Mouse (Mus musculus) embryo, embryonic 11.5 days (tissue): ENCODE results near the gene Mosmo.
"Not testable (repeated sequence)": the region's sequence is repeated elsewhere in the genome, so short reads cannot be mapped to it uniquely, and the experiment has no call there.

Experiments used
- DNase-seq: peaks from one replicate; pipeline ENCODE4 v3.0.0-alpha.2; 2012; ENCODE audit warnings: low read depth, low spot score

The Mosmo gene

DNA sequence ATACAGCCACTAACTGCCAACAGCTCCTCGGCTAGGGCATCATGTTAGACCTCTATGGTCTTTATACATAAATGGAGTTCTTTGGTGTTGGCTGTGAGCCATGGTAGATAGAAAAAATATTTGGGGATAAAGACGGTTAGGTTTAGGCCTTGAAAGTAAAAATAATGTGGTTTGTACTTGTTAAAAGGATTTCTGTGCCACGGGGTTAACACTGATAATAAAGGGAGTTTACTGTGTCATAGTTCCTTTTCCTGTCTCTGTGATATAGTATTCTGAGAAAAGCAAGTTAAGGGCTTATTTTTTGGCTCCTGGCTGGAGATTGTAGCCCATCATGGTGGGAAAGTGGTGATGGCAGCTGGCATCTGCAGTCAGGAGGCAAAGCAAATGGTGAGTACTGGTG is 26.5 kb downstream of the Mosmo start:
- DNase-seq = no peak

DNA sequence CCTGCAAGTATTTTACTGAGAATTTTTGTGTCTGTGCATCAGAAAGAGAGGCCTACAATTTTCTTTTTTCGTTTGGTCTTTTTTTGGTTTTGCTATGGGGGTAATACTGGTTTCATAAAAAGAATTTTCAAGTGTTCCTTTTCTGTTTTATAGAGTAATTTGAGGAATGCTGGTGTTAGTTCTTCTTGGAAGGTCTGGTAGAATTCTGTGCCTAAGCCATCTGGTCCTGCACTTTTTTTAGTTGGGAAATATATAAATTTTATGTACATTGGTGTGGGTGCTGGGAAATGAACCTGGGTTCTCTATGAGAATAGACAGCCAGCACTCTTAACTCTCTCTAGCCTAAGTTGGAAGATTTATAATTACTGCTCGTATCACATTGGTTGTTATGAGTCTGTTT is 34.7 kb downstream of the Mosmo start:
- no peak for DNase-seq

DNA sequence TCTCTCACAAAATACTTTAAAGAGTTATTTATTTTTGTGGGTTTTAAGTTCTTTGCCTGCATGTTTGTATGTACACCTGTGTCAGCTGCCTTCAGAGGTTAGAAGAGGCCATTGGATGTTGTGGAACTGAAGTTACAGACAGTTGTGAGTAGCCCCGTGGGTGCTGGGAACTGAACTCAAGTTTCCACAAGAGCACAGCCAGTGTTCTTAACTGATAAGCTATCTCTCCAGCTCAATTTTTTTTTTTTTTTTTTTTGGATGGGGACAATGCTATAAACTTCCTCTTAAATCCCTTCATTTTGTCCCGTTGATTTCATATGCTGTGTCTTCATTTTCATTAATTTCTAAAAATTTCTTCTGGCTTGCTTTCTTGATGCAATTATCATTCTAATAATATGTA is 35.8 kb downstream of the Mosmo start:
- DNase-seq = no peak

DNA sequence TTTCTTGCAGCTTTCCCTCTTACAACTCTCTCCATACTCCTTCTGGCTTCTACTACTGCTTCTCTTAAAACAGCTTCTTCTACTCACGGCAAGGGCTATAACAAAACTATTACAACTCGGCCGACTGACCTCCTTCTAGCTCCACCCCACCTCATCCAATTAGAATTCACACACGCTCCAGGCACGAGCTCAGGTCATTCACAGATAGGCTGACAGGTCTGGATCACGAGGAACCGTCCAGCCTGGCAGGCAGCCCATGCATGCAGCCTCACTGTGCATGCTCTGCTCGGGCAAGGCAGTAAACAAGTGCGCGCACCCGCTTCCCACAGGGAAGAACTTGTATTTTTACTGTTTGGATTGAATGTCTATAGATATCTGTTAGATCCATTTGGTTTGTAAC is 36.5 kb downstream of the Mosmo start:
- not testable (repeated sequence) for DNase-seq

DNA sequence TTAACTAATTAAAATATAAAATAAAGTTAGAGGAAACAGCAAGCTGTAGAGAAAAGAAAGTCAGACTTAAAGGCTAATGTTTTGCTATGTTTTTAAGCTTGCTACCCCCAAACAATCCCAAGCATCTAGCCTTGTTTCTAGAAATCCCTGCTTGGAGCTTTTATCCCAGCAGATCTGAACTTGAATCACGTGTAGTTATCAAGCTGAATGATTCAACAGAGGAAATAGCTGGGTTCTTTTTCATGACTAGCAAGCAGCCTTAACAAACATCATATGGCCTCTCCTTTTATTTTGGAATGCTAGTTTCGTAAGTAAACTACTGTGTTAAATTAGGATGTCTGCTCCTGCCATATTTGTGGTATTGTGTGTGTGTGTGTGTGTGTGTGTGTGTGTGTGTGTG is 39.8 kb downstream of the Mosmo start:
- no peak for DNase-seq

DNA sequence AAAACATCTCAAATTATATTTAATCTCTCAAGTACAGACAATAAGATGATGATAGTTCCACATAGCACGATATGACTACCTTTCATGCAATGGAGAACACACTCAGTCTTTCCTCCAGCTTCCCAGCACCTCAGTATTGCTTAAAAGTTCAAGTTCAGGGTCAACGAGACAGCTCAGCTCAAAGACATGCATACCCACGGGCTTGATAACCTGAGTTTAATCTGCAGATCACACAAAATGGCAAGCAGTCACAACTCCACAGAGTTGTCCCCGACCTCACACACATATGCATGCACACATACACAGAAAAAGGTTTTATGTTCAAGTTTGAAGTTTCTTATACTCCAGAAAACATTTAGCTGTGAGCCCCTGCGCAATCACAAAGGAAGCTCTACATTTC is 43.6 kb downstream of the Mosmo start:
- no peak for DNase-seq

DNA sequence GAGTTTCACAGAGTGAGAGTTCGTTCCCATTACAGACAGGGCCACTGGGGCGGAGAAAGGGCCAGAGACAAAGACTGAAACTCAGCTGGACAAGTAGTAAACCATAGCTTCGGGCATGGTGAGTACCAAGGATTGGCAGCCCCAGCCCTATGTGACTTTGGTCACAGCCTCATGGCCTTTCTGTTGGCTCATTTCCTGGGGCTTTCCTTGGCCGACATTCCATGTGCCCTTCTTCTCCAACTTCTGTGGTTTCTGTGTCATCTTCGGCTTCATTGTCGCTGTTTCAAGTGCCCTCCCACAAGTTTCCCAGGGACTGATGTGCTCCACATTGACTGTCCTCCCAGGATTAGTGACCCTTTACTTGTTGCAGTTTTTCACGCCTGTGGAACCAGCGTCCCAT is 44.0 kb downstream of the Mosmo start:
- no peak for DNase-seq

DNA sequence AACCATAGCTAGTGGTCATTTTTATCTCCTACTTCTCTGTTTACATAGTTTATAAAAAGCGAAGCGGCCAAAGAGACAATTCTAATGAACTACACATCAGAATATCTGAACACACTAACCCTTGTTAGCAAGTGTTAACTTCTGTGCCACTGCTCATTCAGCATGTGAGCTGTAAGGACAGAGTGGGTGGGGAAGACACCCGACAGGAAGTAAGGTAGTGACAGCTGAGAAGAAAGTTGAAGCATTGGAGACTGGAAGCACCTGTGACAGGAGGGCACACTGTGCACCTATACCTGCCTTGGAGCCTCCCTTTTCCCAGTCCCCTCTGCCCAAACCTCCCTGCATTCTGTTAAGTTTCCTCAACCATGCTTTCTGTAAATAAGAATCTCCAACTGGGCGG is 44.6 kb downstream of the Mosmo start:
- no peak for DNase-seq

DNA sequence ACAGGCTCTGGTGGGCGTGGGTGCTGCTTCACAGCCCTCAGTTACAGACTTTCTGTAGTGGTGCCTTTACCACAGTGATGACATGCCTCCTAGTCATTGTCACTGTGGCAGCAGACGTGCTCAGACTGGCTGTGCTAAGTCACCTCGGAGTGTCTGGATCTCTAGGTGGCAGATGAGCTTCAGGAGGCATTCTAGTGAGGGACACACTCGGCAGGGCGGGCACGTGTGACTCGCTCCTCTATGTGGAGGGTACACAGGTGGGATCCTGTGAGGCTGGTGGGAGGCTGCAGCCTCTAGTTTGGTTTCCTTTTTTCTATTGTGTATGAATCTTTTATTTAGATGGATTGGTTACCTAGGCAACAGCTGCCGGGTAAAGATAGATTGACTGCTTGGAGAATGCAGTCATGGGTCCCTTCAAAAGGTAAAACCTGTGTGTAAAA is 45.4 kb downstream of the Mosmo start:
- no peak for DNase-seq

DNA sequence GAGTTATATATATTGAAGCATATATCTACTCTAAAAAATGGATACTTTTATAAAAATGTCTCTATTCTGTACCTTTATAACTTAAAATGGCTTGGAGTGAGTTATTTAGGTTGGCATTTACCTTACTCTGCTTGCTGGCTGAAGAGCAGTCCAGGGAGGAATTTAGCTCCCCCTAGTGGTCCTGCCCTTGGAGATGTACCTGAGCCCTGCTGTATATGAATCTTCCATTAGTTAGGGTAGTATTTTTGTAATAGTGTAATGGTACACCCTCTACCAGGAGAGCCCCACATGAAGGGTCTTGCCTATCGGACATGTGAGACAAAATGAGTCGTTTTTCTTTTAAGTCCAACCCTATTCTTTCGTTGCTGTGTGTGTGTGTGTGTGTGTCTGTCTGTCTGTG is 50.2 kb downstream of the Mosmo start:
- peak; percentile 22 for DNase-seq

DNA sequence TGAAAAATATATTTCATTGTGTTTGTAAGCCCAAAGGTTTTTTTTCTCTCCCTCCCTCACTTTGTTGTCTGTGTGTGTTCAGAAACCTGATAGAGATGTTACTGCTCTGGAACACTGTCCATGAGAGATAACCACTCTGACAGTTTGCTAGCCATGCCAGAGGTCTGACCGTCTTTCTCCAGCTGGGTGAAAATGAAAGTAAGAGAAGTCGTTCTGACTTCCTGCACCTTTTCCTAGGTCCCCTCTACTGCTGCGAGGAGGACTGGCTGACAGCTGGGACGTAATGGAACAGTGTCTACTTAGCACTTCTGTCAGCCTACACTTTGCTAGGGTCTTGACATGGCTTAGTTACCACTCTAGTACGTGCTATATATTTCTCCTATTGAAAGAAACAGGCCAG is 52.2 kb downstream of the Mosmo start:
- no peak for DNase-seq

DNA sequence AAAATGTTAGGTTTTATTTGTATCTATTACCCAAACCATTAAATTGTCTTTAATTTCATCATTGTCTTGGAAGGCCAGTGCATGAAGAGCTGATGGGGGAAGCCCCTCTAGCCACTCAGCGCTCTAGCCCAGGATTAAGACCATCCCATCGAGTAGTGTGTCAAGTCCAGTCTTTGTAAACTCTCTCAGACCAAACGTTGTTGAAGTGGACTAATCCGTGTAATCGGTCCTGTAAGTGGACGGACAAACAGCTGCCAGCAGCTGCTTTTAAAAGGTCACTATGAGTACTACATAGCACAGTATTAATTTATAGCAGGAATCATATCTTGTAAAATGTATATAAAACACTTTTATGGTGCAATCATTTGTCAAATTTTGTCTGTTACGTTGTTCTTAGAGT is 55.5 kb downstream of the Mosmo start:
- no peak for DNase-seq

DNA sequence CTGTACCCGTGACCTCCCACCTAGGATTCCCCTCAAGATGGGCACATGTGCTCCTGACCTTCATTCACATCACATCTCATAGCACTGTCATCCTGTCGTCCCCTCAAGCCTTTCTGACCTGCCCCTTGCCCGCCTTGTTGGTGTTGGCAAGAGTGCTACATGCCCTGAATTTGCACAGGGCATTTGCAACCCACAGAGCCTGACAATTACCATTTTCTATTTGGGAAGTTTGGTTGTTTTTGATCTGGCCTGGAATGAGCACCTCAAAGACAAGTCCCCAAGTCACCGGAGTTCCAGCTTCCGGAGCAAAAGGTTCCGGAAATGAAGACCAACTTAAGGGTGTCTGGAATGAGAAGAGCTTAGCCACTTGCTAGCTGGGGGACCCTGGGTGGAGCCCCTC is 61.6 kb downstream of the Mosmo start, which contains the start of gene Vwa3a:
Gene Vwa3a, plus strand, starts transcription at position 301 of the 400 bp plus-strand sequence.
- DNase-seq = no peak

DNA sequence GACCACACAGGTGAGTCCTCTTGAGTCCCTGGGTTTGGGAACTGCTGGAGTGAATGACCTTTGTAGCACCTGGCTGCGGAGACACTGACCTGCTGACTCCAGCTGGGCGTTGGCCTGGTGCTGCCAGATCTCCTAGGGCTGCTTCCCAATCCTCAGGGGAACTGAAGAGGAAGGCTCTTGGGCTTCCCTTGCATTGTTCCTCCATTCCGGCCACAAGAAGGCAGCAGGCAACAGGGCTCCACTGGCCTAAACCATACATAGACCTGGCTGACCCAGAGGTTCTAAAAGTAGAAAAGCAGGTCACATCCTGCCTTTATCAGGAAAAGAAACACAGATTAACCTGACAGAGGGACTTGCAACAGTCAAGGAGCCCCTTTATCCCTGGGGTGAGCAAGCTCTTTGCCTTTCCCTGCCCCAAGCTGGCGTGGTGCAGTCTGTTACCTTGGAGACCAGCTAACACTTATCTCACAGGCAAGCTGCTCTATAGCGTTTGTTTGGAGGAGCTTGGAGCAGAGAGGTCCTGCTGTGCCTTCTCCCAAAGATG is 62.2 kb downstream of the Mosmo start:
- no peak for DNase-seq

DNA sequence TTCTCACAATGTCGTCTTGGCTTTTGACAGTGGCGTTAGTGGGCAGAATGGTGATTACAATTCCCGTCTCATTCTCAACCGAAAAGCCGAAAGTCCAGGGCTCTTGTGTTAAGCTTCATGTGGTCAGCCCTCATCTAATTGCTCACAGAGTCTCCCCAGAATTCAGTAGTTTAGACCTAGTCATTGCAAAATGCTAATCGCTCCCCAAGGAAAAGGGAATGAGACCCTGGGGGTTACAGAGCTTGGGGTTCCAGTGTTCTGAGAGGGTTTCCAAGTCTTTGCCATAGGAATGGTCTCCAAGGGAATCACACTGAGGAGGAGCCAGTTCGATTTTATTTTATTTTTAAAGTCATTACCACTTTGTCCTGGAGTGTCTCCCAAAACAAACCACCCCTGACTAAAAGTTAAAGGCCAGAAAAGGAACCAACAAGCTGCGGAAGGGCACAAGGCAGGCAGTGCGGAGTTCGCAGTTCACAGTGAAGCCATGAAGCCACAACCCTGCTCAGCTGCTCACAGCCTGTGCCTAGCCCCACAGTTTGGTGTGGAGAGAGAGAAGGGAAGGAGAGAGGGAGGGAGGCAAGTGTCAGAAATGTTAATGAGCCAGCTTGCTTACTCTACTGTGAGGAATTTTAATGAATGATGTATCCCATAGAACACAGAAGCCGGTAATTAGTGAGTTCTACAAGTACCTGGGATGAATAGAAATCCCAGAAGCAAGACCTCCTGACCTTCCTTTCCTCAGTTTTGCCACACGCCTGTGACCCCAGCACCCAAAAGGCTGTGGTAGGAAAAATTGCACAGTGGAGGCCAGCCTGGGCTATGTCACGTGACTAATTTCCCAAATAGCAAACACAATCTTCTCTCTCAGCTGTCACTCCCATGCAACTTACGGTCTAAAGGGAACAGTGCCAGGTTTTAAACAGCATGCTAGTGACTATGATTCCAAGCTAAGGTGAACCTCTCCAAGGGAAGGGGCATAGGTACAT is 66.2 kb downstream of the Mosmo start:
- no peak for DNase-seq

DNA sequence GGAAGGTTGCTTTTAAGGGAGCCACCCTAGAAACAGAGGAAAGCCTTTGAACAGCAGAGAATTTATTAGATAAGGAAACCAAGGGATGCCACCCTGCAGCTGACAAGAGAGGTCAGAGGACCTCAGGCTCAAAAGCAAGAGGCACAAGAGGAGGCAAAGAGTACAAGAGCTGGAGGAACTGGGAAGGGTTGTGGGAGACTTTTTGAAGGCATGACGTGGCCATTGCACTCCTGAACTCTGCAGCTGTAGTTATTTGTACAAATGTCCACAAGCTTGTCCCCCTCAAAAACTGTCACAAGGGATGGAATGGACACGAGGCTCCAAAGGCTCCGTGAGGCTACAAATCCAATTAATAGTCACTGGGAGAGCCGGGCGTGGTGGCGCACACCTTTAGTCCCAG is 67.2 kb downstream of the Mosmo start:
- no peak for DNase-seq

DNA sequence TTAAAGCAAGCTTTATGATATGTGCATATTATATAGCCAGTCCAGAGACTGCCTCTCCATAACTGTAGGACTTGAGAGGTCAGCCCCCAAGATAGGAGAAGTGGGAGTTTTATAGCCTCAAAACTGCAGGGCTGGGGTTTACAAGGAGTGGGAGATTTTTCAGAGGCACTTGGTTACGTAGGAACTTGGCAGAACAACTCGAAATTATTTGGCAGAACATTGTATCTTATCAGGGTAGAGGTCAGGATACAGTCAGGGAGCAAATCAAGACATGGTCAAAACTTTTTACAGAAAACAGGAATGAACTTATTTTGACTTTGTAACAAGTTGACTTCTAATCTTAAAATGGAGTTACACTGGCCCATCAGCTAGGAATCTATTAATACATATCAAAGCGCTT is 68.6 kb downstream of the Mosmo start:
- no peak for DNase-seq

DNA sequence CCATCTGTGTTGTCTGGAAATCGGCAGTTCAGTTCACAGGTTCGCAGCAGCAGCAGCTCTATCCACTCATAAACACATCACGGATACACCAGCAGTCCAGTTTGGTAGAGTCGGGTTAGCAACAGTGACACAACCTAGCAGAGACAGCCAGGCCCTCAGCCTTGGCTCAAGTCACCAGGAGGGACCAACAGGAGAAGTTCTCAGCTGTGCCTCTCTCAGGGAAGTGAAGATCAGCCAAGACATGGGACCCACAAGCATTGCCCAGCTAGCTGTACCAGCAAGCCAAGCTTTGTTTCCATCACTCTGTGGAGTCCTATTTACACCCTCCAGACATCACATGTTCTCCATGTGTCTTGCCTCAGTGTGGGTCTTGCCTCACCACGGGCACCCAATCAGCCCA is 69.4 kb downstream of the Mosmo start:
- no peak for DNase-seq

DNA sequence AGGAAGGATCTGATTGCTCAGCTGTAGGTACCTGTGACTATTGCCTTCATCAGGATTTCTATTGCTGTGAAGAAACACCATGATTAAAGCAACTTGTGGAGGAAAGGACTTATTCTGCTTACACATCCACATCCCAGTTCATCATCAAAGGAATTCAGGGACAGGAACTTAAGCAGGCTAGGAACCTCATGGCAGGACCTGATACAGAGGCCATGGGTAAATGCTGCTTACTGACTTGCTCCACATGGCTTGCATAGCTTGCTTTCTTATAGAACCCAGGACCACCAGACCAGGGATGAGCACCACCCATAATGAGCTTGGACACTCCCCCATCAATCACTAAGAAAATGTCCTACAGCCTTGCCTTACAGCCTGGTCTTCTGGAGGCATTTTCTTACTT is 71.1 kb downstream of the Mosmo start:
- DNase-seq = no peak

DNA sequence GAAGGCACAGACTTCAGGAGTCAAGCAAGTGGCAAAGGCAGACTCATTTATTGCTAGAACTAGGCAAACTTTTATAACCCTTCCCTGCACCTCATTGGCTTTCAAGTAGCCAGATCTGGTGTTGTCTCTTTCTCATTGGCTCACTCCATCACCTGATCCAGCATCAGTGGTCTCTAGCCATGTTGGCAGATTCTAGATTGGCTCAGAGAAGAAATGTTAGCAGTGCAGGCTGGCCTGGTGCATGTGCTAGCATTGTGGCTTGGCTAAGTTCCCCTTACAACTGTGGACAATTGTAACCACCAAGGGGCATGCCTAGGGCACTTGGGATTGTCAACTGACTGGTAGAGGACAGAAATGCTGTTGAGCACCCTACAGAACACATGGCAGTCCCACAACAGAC is 73.9 kb downstream of the Mosmo start:
- DNase-seq = no peak

DNA sequence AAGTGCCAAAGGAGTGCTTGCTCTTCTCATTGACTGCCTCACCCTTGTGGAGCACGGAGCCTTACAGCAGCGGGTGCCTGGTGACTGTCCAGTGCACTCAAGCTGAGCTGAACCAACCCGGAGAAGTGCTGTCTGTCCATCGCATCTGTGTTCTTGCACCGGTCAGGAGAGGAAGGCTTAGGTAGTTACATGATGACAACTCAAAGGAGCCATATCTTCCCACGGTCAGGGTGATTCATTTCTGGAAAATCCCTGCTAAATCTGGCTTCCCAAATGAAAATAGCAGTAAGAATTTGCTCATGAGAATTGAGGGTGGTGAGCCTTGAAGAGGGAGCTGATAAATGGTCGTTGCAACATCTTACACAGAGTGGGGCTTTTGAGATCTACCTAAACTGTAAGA is 74.5 kb downstream of the Mosmo start:
- DNase-seq = no peak

DNA sequence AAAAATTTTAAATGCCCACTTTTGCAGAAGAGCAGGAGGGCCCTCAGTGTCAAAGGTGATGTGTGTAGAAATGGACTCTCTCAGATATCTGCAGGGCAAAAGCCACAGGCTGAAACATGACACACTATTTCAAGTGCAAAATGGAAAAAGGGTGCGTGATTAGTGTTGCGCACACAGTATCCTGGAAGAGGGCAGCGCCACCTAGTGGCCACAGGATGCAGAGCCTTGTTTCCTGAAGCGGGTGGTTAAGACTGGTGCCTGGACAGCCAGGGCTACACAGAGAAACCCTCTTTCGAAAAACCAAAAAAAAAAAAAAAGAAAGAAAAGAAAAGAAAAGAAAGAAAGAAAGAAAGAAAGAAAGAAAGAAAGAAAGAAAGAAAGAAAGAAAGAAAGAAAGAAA is 77.3 kb downstream of the Mosmo start:
- DNase-seq = peak; percentile 77

DNA sequence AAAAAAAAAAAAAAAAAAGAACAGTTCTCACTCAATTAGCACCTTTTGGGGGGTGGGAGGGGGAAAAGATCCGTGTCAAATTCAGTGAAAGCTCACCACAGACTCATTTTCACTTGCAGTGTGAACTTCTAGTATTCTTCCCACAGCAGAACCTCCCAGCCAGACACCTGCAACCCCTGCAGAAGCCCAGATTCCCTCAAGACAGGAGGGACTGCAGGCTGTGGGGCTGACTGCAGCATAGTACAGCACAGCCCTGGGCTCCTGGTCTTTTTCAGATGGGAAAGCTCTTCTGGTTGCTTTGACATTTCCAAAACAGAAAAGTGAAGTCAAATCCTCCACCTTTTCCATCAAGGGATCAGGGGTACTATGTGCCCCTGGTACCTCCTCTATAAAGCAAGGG is 90.0 kb downstream of the Mosmo start:
- DNase-seq = no peak
